Mouse (Mus musculus): ENCODE measurements around the gene Gm4779. TPM values are rescaled to one million over a fixed set of nuclear protein-coding genes. Genes with fewer than 3 reads are reported as not detected.
"Not testable (repeated sequence)": the region's sequence is repeated elsewhere in the genome, so short reads cannot be mapped to it uniquely, and the experiment has no call there.

Gm4779 gene
- polyA plus RNA-seq (2016; fragmentation: Nextera tagmentation; extraction: Ambion mirVana): 0.60 and 0.79 TPM in 2 replicates

DNA sequence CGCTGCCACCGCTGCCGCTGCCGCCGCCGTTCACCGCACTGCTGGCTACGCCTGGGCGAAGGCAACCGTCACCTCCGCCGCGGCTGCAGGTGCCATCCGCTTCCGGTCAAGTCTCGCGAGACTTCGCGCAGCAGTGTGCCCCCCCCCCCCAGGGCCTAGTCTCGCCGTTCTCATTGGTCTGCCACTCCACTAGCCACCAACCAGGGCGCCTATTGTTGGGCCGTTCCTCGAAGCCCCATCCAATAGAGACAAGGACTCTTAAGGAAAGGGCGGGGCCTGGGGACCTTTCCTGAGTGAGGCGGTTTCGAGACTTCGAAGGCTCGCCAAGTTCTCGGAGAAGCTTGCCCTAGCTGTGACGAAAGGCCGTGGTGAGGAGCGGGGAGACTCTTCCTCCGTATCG, at the start of gene Gm4779, which contains the start of gene 8030474K03Rik:
Gm4779 (minus strand) TSS at position 82 of the 400 bp plus-strand sequence.
8030474K03Rik (plus strand) TSS at position 315 of the 400 bp plus-strand sequence.
- Histone ChIP-seq H3K9me3 (replicated peaks) (no peaks in the 10 kb centered on the region), H3K4me2 (no peak within 1 kb of the TSS), H3K4me3 (no peak within 1 kb of the TSS), H3K4me1 (no peaks in the 10 kb centered on the region), H3K9ac (no peak within 1 kb of the TSS), H3K27ac (no peak within 1 kb of the TSS), H3K27me3 (replicated peaks) (no peaks in the 10 kb centered on the region; the same call in 1 of the 2 replicates), H3K36me3 (no peaks in the 10 kb centered on the region)
- 79% methylated on average over 26 of the region's 35 CpGs for WGBS (ENCODE audit: insufficient replicate concordance)
- no peak for ATAC-seq

DNA sequence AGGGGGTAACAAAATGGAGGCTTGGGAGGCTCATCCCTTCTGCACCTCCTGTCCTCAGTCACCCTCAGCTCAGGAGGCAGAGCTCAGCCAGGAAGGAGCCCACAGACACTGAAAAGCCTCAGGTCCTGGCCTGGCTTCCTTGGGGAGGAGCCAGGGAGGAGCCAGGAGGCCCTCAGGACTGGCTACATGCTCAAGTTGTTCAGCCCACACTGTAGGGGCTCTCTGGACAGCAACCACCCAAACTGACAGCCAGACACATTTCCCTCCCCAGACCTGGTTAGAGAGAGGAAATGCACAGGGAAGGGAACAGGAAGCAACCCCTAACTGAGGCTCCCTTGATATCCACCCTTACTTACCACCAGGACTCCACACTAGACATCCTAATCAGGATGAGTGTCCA, 25.8 kb upstream of the Gm4779 start:
- H3K27me3 ChIP-seq (replicated peaks): peaks cover 16% of the 10 kb centered on the region
- H3K4me1 ChIP-seq; H3K9ac ChIP-seq; ATAC-seq; H3K9me3 ChIP-seq (replicated peaks); H3K27ac ChIP-seq; H3K4me3 ChIP-seq; H3K36me3 ChIP-seq; H3K4me2 ChIP-seq: not testable (repeated sequence)

DNA sequence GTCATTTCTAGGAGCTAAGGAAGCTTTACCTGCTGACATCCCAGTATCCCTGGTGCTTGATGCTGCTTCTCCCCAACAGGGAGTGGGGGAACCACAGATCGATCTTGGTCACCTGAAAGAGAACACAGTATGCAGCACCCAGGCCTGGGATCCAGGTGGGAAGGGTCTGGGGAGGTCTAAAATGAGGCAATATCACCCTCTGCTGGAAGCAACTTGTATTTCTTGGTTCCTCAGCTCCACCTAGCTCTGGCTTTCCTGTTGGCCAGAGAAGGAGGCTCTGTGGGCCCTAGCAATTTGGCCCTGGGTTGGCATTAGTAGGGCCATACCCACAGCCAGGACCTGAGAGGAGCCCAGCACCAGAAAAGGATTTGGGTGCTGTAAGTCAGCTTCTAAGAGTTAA, 24.9 kb upstream of the Gm4779 start:
- no peaks in the 10 kb centered on the region for H3K4me1 ChIP-seq
- H3K9ac ChIP-seq: no peak overlapping the region
- no peaks in the 10 kb centered on the region for H3K36me3 ChIP-seq
- H3K27me3 ChIP-seq (replicated peaks): peaks cover 16% of the 10 kb centered on the region
- no peak overlapping the region for H3K4me2 ChIP-seq
- no peak for ATAC-seq
- no peaks in the 10 kb centered on the region for H3K9me3 ChIP-seq (replicated peaks)
- H3K4me3 ChIP-seq: no peak overlapping the region
- H3K27ac ChIP-seq: no peak overlapping the region
- 33% methylated on average over 1 of the region's 1 CpGs for WGBS (ENCODE audit: insufficient replicate concordance)

DNA sequence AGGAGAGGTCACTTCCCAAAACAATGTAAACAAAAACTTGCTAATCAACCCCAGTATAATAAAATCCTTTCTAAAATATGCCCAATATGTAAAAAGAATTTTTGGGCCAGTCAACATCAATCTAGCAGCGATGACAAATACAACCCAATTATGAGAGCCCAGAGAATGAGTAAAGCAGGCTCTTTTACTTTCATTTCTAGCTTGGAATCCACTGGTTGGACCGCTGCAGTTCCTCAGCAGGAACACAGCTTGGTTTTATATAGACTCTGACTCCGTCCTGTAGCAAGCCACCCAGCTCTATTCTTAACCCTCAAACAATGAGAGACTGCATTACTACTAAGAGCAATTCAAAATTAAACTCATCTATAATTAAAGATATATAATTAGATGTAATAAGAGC, 17.5 kb upstream of the Gm4779 start:
- Histone ChIP-seq H3K9ac (no peak overlapping the region), H3K27me3 (replicated peaks) (peaks cover 3% of the 10 kb centered on the region), H3K9me3 (replicated peaks) (no peaks in the 10 kb centered on the region), H3K4me1 (no peaks in the 10 kb centered on the region), H3K27ac (no peak overlapping the region), H3K4me2 (no peak overlapping the region), H3K4me3 (no peak overlapping the region), H3K36me3 (no peaks in the 10 kb centered on the region)
- WGBS (ENCODE audit: insufficient replicate concordance): 60% methylated on average over 3 of the region's 3 CpGs
- no peak for ATAC-seq

DNA sequence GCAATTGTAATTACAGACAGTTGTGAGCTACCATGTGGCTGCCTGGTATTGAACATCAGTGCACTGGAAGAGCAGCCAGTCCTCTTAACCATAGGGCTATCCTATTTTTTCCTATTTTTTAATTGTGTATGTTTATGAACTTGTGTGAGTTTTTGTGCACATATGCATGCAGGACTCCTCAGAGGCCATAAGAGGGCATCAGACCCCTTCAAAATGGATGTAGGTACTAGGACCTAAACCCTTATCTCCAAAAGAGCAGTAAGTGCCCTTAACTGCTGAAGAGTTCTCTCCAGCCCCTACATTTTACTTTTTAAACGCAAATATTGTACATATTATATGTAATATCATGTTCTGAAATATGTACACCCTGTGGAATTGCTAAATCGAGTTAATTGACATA, 11.3 kb upstream of the Gm4779 start:
- no peak overlapping the region for H3K4me2 ChIP-seq
- H3K4me1 ChIP-seq: no peaks in the 10 kb centered on the region
- no peaks in the 10 kb centered on the region for H3K36me3 ChIP-seq
- no peaks in the 10 kb centered on the region for H3K9me3 ChIP-seq (replicated peaks)
- no peak overlapping the region for H3K4me3 ChIP-seq
- H3K9ac ChIP-seq: no peak overlapping the region
- H3K27ac ChIP-seq: no peak overlapping the region
- H3K27me3 ChIP-seq (replicated peaks): peaks cover 10% of the 10 kb centered on the region; the same call in 1 of the 2 replicates
- ATAC-seq: no peak
- WGBS (ENCODE audit: insufficient replicate concordance): 23% methylated on average over 2 of the region's 2 CpGs

DNA sequence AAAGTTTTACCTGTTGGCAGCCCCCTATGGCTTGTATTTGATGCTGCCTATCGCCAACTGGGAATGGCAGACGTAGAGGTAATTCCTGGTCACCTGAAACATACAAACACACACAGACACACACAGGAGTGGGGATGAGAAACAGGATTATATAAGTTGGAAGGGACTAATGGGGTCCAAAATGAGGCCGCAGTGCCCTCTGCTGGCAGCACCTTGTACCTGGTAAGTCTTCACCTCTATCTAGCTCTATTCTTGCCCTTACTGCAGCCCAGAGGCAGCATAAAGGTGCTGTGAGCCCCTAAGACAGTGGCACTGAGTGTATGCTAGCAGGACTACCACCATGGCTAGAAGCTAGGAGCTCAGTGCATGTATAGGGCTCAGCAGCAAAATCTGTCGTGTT, 2.7 kb downstream of the Gm4779 start:
- Histone ChIP-seq H3K27me3 (replicated peaks) (peaks cover 6% of the 10 kb centered on the region), H3K36me3 (no peaks in the 10 kb centered on the region), H3K4me1 (no peaks in the 10 kb centered on the region), H3K4me3 (no peak overlapping the region), H3K4me2 (no peak overlapping the region), H3K27ac (no peak overlapping the region), H3K9me3 (replicated peaks) (no peaks in the 10 kb centered on the region), H3K9ac (no peak overlapping the region)
- no peak for ATAC-seq
- WGBS (ENCODE audit: insufficient replicate concordance): 33% methylated on average over 4 of the region's 4 CpGs

DNA sequence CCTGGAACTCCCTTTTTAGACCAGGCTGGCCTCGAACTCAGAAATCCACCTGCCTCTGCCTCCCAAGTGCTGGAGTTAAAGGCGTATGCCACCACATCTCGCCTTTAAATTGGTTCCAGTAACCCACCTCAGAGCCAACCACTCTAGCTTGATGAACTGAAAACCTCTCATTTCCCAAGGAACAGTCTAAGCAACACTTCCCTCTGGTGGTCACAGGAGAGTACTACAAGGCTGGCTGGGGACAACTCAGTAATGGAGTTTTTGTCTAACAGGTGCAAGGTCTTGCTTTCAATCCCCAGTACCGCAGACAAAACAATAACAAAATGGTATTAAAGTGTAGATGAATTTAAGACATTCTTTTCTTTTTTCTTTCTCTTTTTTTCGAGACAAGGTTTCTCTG, 22.2 kb downstream of the Gm4779 start:
- H3K9ac ChIP-seq: no peak overlapping the region
- no peak overlapping the region for H3K27ac ChIP-seq
- H3K36me3 ChIP-seq: no peaks in the 10 kb centered on the region
- no peaks in the 10 kb centered on the region for H3K4me1 ChIP-seq
- 22% methylated on average over 5 of the region's 5 CpGs for WGBS (ENCODE audit: insufficient replicate concordance)
- no peak for ATAC-seq
- no peaks in the 10 kb centered on the region for H3K9me3 ChIP-seq (replicated peaks)
- no peak overlapping the region for H3K4me3 ChIP-seq
- peaks cover 8% of the 10 kb centered on the region for H3K27me3 ChIP-seq (replicated peaks)
- no peak overlapping the region for H3K4me2 ChIP-seq

DNA sequence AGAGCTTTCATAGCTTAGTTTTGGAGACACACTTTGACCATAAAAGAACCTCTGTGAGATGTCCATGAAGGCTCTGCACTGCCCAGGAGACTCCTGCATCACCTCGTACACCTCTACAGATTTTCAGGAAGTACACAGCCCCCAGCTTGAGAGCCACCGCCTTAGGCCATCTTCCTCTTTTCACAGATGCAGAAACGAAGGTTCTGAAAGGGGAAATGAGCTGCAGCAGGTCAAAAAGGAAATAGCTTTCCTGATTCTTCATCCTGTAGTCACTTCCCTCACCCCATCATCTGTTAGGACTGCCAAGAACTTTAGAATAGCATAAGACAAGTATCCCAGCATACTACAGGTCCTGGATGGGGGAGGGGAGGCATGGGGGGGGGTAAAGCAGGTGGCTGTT, 23.9 kb downstream of the Gm4779 start:
- H3K9ac ChIP-seq: no peak overlapping the region
- no peaks in the 10 kb centered on the region for H3K9me3 ChIP-seq (replicated peaks)
- H3K27me3 ChIP-seq (replicated peaks): peaks cover 8% of the 10 kb centered on the region
- ATAC-seq: no peak
- H3K4me3 ChIP-seq: no peak overlapping the region
- no peak overlapping the region for H3K27ac ChIP-seq
- no peak overlapping the region for H3K4me2 ChIP-seq
- no peaks in the 10 kb centered on the region for H3K36me3 ChIP-seq
- 16% methylated on average over 3 of the region's 3 CpGs for WGBS (ENCODE audit: insufficient replicate concordance)
- H3K4me1 ChIP-seq: no peaks in the 10 kb centered on the region

DNA sequence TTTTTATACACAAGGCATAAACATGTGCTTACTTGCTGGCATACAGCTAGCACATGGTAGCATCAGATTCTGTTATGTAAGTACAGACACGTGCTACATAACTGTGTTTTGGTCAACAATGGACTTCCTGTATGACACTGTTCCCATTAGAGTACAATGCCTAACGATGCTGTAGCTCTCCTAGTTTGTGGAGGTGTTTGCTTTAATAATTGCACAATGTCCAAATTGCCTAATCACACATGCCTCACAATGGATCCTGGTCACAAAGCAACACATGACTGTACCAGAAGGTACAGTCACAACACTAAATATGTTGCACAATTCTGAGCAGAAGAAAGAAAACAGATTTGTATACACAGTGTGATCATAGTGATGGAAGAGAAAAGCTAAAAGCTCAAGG, 24.7 kb downstream of the Gm4779 start:
- Histone ChIP-seq H3K4me1 (no peaks in the 10 kb centered on the region), H3K27me3 (replicated peaks) (peaks cover 7% of the 10 kb centered on the region), H3K9me3 (replicated peaks) (no peaks in the 10 kb centered on the region), H3K36me3 (no peaks in the 10 kb centered on the region), H3K9ac (no peak overlapping the region), H3K27ac (no peak overlapping the region), H3K4me2 (no peak overlapping the region), H3K4me3 (no peak overlapping the region)
- no peak for ATAC-seq
- 34% methylated on average over 2 of the region's 2 CpGs for WGBS (ENCODE audit: insufficient replicate concordance)

DNA sequence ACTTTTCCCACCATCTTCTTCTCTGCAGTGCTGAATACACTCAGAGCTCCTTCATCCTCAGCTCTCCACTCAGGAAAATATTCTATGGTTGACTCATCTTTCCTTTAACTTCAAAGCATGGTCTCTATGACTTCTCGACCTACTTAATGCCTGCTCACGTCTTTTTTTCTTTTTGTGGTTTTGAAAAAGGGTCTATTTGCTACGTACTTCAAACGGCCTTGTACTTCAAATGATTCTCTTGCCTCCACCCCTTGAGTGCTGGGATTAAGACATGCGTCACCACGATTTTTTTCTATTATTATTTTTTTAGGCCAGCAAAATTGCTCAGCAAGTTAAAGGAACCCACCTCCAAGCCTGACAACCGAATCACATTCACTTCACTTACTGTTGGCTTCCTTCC, 26.9 kb downstream of the Gm4779 start:
- Histone ChIP-seq H3K4me2 (no peak overlapping the region), H3K4me3 (no peak overlapping the region), H3K9ac (no peak overlapping the region), H3K9me3 (replicated peaks) (no peaks in the 10 kb centered on the region), H3K27me3 (replicated peaks) (no peaks in the 10 kb centered on the region; the same call in 1 of the 2 replicates), H3K4me1 (no peaks in the 10 kb centered on the region), H3K27ac (no peak overlapping the region), H3K36me3 (no peaks in the 10 kb centered on the region)
- ATAC-seq: no peak
- WGBS (ENCODE audit: insufficient replicate concordance): 50% methylated on average over 7 of the region's 7 CpGs

DNA sequence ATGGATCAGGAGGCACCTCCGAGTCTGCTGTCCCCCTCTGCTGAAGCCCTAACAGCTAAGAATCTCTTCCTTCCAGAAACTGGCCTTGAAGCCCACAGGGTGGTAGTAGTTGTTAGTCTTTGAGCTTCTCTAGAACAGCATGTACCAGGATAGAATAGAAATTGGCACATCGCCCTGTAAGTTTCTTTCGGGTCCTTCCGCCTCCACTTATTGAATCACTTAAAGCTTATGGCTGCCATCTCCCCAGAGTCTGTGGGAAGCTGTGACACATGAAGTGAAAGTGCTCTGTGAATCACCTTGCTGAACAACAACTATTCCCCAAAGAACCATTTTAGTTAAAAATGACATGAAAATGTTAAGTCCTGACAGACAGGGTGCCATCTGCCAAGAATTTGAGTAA, 29.1 kb downstream of the Gm4779 start:
- Histone ChIP-seq H3K4me2 (no peak overlapping the region), H3K9ac (no peak overlapping the region), H3K27me3 (replicated peaks) (peaks cover 4% of the 10 kb centered on the region; the same call in 1 of the 2 replicates), H3K4me1 (no peaks in the 10 kb centered on the region), H3K36me3 (no peaks in the 10 kb centered on the region), H3K27ac (no peak overlapping the region), H3K9me3 (replicated peaks) (no peaks in the 10 kb centered on the region), H3K4me3 (no peak overlapping the region)
- ATAC-seq: no peak
- WGBS (ENCODE audit: insufficient replicate concordance): 75% methylated on average over 4 of the region's 4 CpGs

DNA sequence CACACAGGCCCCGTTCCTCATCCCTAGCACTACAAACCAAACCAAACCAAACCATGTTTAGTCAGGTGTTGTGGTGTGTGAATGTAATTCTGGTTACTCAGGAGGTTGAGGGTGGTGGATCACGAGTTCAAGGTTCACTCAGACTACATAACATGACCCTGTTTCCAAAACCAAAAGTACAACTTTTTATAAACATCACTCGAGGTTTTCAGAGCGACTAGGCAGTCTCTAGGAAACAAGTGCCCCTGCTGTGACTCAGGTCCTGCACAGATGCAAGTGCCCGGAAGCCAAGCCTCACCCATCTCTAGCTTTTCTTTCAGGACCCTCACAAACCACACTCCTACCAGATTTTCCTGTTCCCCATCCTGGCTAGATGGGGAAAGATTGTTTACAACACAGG, 29.6 kb downstream of the Gm4779 start:
- H3K36me3 ChIP-seq: no peaks in the 10 kb centered on the region
- 55% methylated on average over 5 of the region's 5 CpGs for WGBS (ENCODE audit: insufficient replicate concordance)
- H3K4me2 ChIP-seq: no peak overlapping the region
- no peak overlapping the region for H3K9ac ChIP-seq
- peaks cover 4% of the 10 kb centered on the region; the same call in 1 of the 2 replicates for H3K27me3 ChIP-seq (replicated peaks)
- H3K4me3 ChIP-seq: no peak overlapping the region
- H3K9me3 ChIP-seq (replicated peaks): no peaks in the 10 kb centered on the region
- ATAC-seq: no peak
- no peaks in the 10 kb centered on the region for H3K4me1 ChIP-seq
- no peak overlapping the region for H3K27ac ChIP-seq

DNA sequence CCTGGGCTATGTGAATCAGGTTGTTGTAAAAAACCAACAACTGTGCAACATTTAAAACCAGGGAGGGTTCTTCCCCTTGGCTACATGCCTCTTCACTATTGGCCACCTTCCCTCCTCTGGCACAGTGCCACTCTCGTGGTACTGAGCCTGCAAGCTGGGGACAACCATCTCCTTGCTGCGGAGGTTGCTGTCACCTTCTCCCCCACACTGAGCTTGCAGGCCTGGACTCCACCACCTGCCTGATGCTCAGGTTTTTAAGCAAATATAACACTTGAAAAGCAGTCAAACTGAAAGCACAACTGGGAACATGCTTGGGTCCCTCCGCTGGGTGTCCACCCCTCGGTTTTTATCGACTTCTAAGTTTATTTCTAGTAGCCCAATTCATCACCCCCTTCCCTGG, 39.7 kb downstream of the Gm4779 start:
- no peaks in the 10 kb centered on the region for H3K9me3 ChIP-seq (replicated peaks)
- no peaks in the 10 kb centered on the region for H3K36me3 ChIP-seq
- no peaks in the 10 kb centered on the region for H3K4me1 ChIP-seq
- no peak for ATAC-seq
- H3K27ac ChIP-seq: no peak overlapping the region
- no peak overlapping the region for H3K4me2 ChIP-seq
- 55% methylated on average over 5 of the region's 5 CpGs for WGBS (ENCODE audit: insufficient replicate concordance)
- no peak overlapping the region for H3K9ac ChIP-seq
- peaks cover 8% of the 10 kb centered on the region; the same call in 1 of the 2 replicates for H3K27me3 ChIP-seq (replicated peaks)
- H3K4me3 ChIP-seq: no peak overlapping the region
